Mouse (Mus musculus): ENCODE data around the gene Cnr2.

Cnr2 gene

GRCm38 (mm10) chr4:135906633-135907032 lies 11.4 kb downstream of the Cnr2 start:
- peak; percentile 44 for DNase-seq (ENCODE audit: low spot score)

GRCm38 (mm10) chr4:135909326-135910066 lies 14.3 kb downstream of the Cnr2 start:
- DNase-seq (ENCODE audit: low spot score), result no peak

DNA sequence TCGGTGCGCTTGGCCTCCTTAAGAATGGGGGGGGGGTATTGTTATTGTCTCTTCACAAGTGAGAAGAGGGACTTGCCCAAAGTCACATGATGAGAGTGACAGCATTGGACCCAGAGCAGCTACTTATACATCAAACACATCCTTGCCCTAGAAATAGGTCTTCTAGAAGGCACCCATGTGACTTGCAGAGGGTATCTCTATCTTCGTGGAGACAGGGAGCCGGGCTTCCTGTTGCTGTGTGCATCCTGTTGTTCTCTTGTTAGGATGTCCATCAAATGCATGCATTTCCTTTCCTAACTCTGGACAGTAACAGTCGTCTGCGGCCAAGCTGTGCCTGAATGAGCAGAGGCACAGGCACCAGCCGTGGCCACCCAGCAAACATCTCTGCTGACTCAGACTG lies 16.3 kb downstream of the Cnr2 start:
- no peak for DNase-seq (ENCODE audit: low spot score)

- peak; percentile 48 for DNase-seq (ENCODE audit: low spot score)
Measured at GRCm38 (mm10) chr4:135912164-135912563, 17.0 kb downstream of the Cnr2 start.

DNA sequence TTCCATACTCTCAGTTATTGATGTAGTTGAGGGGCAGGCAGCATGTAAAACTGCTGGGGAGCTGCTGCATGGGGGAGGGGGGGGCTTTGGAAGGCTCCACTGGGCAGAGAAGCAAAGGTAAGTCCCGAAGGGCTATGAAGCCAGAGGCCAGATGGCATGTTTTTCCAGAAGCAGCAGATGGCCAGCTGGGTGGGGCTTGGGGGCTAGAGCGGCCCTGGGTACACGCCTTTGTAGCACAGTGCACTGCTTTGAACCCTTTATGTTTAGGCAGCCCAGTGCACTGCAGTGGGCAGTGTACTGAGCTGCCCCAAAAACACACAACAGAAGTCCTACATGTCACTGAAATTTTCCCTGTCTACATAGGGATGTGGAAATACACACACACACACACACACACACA lies 17.6 kb downstream of the Cnr2 start:
- peak; percentile 72 for DNase-seq (ENCODE audit: low spot score)

DNA sequence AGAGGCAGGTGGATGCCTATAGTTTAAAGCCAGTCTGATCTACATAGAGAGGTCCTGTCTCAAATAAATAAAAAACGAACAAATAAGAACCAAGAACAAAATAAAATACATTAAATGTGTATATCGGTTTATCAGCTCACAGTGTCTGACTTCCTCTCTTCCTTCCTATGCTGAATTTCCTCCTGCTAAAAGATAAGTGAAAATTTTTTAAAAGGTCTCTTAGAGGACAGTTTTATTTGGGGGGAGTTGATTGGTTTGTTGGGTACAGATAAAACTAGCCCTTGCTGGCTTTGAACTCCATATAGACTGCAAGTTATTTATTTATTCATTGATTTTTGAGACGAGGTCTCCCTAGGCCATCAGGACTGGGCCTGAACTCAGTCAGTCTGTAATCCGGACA lies 18.2 kb downstream of the Cnr2 start:
- DNase-seq (ENCODE audit: low spot score), result no peak

- DNase-seq (ENCODE audit: low spot score), result no peak
Measured at GRCm38 (mm10) chr4:135918635-135919279, 23.6 kb downstream of the Cnr2 start.

- no peak for DNase-seq (ENCODE audit: low spot score)
Measured at GRCm38 (mm10) chr4:135919280-135919639, 24.1 kb downstream of the Cnr2 start.

DNA sequence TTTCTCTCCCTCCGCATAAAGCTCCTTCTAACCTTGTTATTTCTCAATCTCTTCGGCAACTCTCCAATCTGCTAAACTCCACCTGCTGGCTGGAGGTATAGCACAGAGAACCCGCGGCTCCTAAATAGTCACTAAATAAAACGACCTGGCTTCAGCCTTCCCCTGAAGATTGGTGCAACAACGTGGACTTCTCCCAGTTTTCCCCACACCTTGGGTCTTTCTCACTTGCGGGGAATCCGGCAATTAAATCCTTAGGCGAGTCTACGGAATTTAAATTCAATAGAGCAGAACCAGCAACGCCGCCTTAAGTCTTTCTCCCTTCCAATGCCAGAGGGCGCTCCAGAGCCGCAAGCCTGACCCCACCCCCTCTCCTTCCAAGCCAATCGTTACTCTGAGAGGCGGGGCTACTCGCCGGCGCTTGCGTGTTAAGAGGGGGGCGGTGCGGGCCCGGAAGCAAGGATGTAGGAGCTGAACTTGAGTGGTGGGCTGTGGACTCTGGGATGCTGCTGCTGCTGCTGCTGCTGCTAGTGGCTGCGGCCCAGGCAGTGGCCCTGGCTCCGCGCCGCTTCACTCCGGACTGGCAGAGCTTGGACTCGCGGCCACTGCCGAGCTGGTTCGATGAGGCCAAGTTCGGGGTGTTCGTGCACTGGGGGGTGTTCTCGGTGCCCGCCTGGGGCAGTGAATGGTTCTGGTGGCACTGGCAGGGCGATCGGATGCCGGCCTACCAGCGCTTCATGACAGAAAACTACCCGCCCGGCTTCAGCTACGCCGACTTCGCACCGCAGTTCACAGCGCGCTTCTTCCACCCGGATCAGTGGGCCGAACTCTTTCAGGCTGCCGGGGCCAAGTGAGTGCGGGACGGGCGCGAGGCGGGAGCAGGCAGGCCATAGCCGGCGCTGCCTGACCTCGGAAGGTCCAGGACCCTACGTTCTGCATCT lies 25.4 kb downstream of the Cnr2 start, which contains the start of gene Fuca1:
TSS of gene Fuca1 (plus strand) at position 432 of the 938 bp plus-strand sequence.
- DNase-seq (ENCODE audit: low spot score), result peak; percentile 99

DNA sequence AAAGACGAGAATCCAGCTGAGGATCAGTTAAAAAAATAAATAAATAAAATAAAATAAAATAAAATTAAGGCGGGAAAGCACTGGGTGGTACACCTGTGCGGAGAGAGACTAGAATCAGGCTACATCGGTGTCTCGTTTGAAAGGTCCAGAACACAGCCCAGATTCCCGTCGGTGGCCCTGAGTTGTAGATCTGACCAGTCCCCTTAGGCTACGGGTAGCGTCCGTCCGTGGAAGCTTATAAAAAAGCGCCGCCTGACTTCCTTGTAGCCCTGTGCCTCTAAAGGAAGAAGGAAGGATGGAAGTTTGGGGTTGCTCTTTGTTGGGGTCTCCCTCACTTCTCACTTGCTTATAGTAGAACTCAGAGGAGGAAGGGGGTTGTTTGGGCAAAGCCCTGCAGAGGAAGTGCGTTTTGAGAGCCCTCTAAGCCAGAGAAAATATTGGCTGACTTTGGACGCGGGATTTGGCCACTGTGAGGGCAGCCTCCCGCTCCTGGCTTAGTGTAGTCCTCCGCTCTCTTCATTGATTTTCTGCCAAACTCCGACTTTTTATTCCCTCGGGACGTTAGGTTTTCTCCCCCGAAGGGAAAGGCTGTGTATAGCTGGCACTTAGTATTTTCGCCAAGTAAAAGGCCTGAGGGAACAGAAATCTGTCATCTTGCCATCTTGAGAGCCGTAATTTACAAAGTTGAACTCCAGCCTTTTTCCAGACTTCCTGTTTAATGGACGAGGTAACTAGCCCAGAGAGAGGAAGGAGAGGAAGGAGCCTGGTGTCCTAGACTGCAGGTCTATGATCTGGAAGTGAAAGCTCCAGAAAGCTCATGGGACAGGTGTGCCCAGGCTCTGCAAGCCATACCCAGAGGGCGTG lies 26.3 kb downstream of the Cnr2 start:
- peak; percentile 75 for DNase-seq (ENCODE audit: low spot score)

GRCm38 (mm10) chr4:135922190-135922589 lies 27.0 kb downstream of the Cnr2 start:
- DNase-seq (ENCODE audit: low spot score), result no peak

GRCm38 (mm10) chr4:135924418-135924817 lies 29.2 kb downstream of the Cnr2 start:
- no peak for DNase-seq (ENCODE audit: low spot score)

DNA sequence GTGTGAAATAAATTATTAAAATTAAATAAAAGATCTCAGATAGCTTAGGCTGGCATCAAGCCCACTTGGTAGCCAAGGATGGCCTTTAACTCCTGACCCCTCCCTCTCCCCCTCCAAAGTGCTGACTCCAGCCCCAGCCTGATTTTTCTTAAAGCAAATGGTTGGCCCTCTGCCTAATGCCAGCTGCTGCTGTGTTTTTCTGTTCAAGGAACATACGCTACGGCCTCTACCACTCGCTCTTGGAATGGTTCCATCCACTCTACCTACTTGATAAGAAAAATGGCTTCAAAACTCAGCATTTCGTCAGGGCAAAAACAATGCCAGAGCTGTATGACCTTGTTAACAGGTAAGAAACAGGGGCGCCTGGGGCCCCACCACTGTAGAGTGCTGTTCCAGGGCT lies 30.1 kb downstream of the Cnr2 start:
- peak; percentile 51 for DNase-seq (ENCODE audit: low spot score)

GRCm38 (mm10) chr4:135926195-135926808 lies 31.1 kb downstream of the Cnr2 start:
- no peak for DNase-seq (ENCODE audit: low spot score)

GRCm38 (mm10) chr4:135926861-135927260 lies 31.7 kb downstream of the Cnr2 start:
- DNase-seq (ENCODE audit: low spot score), result no peak

GRCm38 (mm10) chr4:135928376-135928775 lies 33.2 kb downstream of the Cnr2 start:
- no peak for DNase-seq (ENCODE audit: low spot score)

GRCm38 (mm10) chr4:135929405-135929804 lies 34.2 kb downstream of the Cnr2 start:
- DNase-seq (ENCODE audit: low spot score), result no peak

DNA sequence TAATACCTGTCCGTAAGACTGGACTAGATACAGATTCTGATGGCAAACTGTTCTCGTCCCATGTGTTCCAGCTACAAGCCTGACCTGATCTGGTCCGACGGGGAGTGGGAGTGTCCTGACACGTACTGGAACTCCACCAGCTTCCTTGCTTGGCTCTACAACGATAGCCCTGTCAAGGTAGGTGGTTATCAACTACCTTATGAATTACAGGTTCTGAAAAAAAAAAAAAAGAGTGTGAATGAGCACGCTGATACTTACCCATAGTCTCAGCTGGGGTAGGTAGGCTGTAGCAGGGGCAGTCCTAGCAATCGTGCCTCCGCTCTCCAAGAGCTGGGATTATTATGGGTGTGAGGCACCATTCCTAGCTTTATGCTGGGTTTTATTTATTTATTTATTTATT lies 34.6 kb downstream of the Cnr2 start:
- DNase-seq (ENCODE audit: low spot score), result no peak

- DNase-seq (ENCODE audit: low spot score), result no peak
Measured at GRCm38 (mm10) chr4:135930239-135930638, 35.0 kb downstream of the Cnr2 start.

DNA sequence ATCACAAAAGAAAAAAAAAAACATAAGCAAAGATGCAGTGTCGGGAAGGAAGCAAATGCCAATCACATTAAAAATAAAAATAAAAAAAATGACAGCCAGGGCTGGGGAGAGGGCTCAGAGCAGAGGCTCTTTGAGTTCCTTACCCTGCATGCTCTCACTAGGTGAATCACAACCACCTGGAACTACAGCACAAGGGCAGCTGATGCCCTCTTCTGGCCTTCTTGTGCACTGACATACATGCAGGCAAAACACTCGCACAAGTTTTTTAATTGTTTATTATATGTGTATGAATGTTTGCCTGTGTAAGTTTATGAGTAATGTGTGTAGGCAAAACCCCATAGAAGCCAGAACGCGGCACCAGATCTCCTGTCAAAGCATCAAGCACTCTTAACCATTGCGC lies 36.6 kb downstream of the Cnr2 start:
- peak; percentile 56 for DNase-seq (ENCODE audit: low spot score)
